Mouse (Mus musculus) T-cell, adult 66 days (primary cell): ENCODE data around the gene Psmd8. TPM values are rescaled to one million over a fixed set of nuclear protein-coding genes. Genes with fewer than 3 reads are reported as not detected.

ENCODE experiments used
- total RNA-seq, 2 experiments: library from RNA; stranded (reverse); gene quantifications; 3 replicates in 1 of 2; 4 replicates in 1 of 2; pipeline ENCODE4 v1.2.4; 2023

The Psmd8 gene
- total RNA-seq, result 100 to 1,000 TPM; 133 to 146 TPM

GRCm38 (mm10) chr7:29180077-29180853 is at the start of gene Psmd8:
TSS of gene Psmd8 (minus strand) at chr7:29180701.

GRCm38 (mm10) chr7:29213675-29214082 is 33.2 kb upstream of the Psmd8 start, which contains the start of gene Catsperg1:
TSS of gene Catsperg1 (minus strand) at chr7:29214035.

DNA sequence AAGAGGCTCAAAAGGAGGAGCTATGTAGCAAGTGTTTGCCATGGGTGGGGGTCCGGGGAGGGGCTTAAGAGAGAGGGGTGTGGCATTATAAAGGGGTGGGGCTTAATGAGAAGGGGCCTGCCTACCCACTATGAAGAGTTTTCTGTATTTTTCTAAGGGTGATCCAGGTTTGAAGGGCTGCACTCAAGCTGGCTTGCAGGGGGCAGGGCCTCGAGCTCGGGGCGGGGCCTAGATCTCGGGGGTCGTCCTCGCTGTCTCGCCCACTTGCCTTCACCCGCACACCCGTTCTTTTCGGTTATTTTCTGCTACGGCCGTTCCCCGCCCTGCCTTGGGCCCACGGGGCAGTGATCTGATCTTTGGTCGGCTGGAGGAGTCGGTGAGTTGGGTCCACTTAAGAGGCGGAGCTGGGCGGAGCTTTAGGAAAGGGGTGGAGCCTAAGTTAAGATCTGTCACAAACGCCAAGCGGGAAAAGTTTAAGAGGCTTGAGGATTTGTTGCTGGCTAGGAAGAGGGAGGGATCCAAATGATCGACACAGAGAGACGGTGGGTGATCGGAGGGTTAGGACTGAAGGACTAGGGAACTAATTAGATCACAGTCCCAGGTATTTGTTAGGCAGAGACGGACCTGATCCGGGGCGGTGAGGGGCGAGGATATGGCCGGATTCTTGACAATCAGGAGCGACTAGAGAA is 10.3 kb downstream of the Psmd8 start, which contains the start of the genes Ggn and Spred3:
TSS of gene Ggn (plus strand) at position 145 of the 689 bp plus-strand sequence.
TSS of gene Spred3 (minus strand) at position 346 of the 689 bp plus-strand sequence.

GRCm38 (mm10) chr7:29155838-29156782 is 24.4 kb downstream of the Psmd8 start, which contains the start of gene Fam98c:
TSS of gene Fam98c (minus strand) at chr7:29156234.

DNA sequence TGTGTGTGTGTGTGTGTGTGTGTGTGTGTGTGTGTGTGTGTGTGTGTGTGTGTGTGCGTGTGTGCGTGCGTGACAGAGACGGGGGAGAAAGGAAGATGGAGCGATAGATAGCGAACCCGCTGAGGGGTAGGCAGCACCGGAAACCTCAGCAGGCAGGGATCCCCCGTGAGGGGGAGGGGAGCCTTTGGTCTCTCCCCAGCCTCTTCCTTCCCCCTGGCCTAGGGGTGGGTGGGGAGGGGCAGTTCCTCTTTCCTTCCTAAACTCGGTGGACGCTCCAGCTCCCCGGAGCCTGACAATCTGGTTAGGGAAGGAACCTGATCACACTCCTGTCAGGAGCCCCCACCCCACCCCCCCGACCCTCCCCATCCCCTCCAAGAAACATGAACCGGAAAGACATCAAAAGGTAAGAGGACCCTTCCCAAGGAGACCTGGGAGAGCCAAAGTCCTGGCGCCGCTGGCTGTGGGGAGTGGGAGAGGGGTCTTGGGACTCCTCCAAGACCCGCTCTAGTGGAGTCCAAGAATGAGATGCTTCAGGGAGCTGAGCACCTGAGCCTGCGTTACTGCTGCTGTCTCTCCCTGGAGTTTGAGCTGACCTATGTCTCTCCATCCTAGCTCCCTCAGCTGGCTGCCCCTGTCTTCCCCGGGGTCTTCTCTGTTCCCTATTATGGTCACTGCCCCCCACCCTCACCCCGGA is 45.7 kb downstream of the Psmd8 start, which contains the start of gene Rasgrp4:
TSS of gene Rasgrp4 (plus strand) at position 159 of the 694 bp plus-strand sequence.

DNA sequence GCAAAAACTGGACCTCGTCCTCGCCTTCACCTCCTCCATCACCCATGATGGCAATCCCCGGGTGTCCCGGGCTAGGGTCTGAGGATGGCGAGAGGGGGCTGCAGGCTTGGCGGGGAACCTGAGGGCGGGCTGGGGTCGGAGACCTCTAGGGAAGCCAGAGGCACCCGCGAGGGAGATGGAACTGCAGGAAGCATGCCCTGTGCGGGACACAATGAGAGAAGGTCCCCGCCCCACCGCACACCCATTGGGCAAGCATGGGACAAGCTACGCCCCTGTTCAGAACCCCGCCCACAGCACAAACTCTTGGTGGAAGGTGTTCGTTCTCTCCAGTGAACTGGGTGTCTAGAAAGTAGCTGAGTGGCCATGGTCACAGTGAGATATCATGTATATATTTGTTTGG is 55.5 kb downstream of the Psmd8 start, which contains the start of gene Ryr1:
TSS of gene Ryr1 (minus strand) at position 210 of the 400 bp plus-strand sequence.

Other genes with a start within 250 kb of the Psmd8 start
- 100 to 1,000 TPM; 149 to 152 TPM for gene Actn4, start 218.4 kb downstream of the Psmd8 start, total RNA-seq
- 100 to 1,000 TPM; 313 to 319 TPM for gene Eif3k, start 198.8 kb downstream of the Psmd8 start, total RNA-seq
- gene Map4k1, start 198.7 kb downstream of the Psmd8 start, total RNA-seq, result 10 to 100 TPM; 95.0 to 97.3 TPM
- under 1 TPM; 0.03 TPM for gene Ryr1, start 55.5 kb downstream of the Psmd8 start, total RNA-seq
- 1 to 10 TPM; 2.1 to 2.3 TPM for gene Rasgrp4, start 45.9 kb downstream of the Psmd8 start, total RNA-seq
- gene Fam98c, start 24.5 kb downstream of the Psmd8 start, total RNA-seq, result 10 to 100 TPM; 35.8 to 38.2 TPM
- gene Ggn, start 10.5 kb downstream of the Psmd8 start, total RNA-seq, result not detected
- 1 to 10 TPM; 1.3 to 4.0 TPM for gene Spred3, start 10.3 kb downstream of the Psmd8 start, total RNA-seq
- under 1 TPM; 0.67 to 0.89 TPM for gene Catsperg1, start 33.3 kb upstream of the Psmd8 start, total RNA-seq
- gene Kcnk6, start 51.8 kb upstream of the Psmd8 start, total RNA-seq, result 1 to 10 TPM in 1 of 2 experiments, under 1 TPM in 1; 0.50 to 1.2 TPM
- gene Yif1b, start 57.6 kb upstream of the Psmd8 start, total RNA-seq, result 10 to 100 TPM; 23.8 to 24.2 TPM
- gene 2200002D01Rik, start 67.8 kb upstream of the Psmd8 start, total RNA-seq, result 1 to 10 TPM; 3.1 to 5.9 TPM
- 10 to 100 TPM; 72.2 to 76.1 TPM for gene Spint2, start 101.2 kb upstream of the Psmd8 start, total RNA-seq
- gene Ppp1r14a, start 108.6 kb upstream of the Psmd8 start, total RNA-seq, result not detected
- gene Dpf1, start 123.2 kb upstream of the Psmd8 start, total RNA-seq, result not detected